Mouse (Mus musculus) G1E-ER4 (cell line): ENCODE results near the gene Casp4. TPM values are rescaled to one million over a fixed set of nuclear protein-coding genes. Genes with fewer than 3 reads are reported as not detected.

Experiments used
- GATA1 ChIP-seq: IDR thresholded peaks from one replicate; pipeline ENCODE4 v1.8.0; 2012; ENCODE audit warnings: low read length, inconsistent platforms
- polyA plus RNA-seq: library from polyadenylated mRNA; stranded (reverse); fragments of >175 nt; gene quantifications from 2 replicates; pipeline ENCODE4 v1.2.3, GENCODE M21; 2012

Casp4 gene
- not detected in 2 replicates for polyA plus RNA-seq

DNA sequence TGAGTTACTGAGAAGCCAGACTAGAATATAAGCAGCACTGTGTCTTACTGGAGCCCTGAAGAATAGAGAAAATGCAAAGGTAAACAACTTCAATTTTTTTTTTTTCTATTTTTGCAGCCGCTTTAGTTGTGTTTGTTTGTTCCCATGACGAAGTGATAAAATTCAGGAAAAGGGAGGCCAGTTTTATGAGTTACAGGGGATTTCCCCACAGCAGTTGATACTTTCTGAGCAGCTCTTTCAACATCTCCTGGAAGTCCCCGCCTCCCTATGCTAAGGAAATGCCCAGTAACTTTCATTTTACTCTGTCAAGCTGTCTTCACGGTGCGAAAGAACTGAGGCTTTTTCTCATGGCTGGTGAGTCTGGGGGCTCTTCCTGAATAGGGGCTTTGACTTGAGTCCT, at the start of gene Casp4:
Casp4 (plus strand) TSS at position 268 of the 400 bp plus-strand sequence.
- no peak for TF ChIP-seq GATA1

- no peak for TF ChIP-seq GATA1
Measured at GRCm38 (mm10) chr9:5263951-5264475, 44.6 kb upstream of the Casp4 start.

GRCm38 (mm10) chr9:5270274-5270673, 38.4 kb upstream of the Casp4 start:
- TF ChIP-seq GATA1 = no peak

DNA sequence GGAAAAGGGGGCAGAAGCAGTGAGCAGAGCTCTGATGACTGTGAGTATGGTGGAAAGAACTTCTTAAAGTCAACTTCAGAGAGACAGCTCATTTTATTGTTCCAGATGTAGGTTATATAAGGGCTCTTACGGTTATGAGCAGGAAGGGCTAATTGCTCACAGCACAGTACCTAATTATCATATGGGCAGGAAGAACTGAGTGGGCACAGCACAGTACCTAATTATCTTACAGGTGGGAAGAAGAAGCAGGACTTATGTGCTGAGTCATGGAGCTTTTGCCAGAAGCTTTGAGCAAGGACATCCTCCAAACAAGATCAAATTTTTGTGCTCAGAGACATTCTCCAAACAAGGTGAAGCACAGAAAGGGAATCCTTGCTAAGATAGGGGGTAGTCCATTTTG, 37.7 kb upstream of the Casp4 start:
- no peak for TF ChIP-seq GATA1

- TF ChIP-seq GATA1 = no peak
Measured at GRCm38 (mm10) chr9:5271334-5271845, 37.2 kb upstream of the Casp4 start.

DNA sequence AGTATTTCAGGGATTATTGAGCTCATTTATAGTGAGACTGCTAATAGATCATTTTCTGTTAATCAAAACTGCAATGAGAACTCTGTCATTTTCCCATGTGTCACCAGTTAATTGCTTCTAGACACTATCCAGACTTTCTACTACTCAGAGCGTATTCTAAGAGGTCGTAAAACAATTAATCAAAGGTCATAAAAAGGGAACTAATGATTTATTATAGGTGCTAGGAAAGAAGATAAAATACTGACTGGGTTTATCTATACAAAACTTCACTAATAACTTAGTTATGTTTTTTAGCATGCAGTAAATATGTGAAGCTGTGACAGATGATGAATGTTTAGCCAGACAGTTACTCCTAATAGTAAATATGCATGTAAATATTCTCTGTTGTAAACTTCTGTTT, 22.6 kb upstream of the Casp4 start:
- TF ChIP-seq GATA1 = no peak

DNA sequence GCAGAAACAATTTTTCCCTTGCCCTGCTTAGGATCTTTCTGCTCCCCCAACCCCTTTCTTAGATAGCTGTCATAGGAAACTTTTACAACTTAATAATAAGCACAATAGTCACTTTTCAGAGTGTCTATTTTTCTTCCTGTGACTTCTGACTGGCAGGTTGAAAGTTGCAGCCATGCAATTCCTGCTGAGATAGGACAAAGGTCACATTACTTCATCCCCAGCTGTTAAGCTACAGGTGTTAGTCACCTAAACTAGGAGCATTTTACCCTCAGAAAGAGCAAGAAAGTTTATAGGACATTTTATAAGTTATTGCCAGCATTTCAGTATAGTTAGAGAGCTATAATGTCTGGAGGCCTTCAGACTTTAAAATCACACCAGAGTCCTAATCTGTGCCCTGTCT, 22.0 kb upstream of the Casp4 start:
- TF ChIP-seq GATA1 = no peak

GRCm38 (mm10) chr9:5296354-5297237, 12.0 kb upstream of the Casp4 start:
- no peak for TF ChIP-seq GATA1

DNA sequence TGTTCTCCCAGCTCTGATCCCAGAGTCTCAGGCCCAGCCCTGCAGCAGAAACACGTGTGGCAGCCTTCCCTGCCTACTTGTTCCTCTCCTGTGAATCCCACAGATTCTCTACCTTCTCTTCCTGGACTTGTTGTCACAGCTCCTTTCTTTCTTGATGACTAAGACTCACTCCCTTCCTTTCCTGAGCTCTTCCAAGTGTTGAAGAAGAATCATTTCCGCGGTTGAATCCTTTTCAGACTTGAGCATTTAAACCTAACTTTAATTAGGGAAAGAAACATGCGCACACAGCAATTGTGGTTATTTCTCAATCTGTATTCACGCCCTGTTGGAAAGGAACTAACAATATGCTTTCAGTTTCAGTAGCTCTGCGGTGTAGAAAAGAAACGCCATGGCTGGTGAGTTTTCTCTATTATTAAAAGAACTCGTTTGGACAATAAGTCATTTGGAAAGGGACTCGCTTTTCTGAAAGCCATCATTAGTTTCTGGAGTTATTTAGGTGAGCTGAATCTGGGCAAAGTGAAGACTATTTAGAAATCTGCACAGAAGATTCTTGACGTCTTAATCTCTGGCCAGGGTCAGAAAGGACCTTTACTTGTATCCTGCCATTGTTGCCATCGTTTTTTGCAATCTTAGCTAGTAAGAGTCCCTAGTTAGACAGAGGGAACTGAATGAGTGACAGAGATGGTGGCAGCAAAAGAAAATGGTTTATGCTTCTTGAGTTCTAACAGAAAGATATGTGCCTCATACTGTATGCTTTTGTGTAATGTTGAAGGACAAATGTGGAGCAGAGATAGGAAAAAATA, 10.1 kb upstream of the Casp4 start, which contains the start of gene Casp1:
Casp1 (plus strand) TSS at position 189 of the 803 bp plus-strand sequence.
- no peak for TF ChIP-seq GATA1

- TF ChIP-seq GATA1 = no peak
Measured at GRCm38 (mm10) chr9:5299132-5299381, 9.6 kb upstream of the Casp4 start.

DNA sequence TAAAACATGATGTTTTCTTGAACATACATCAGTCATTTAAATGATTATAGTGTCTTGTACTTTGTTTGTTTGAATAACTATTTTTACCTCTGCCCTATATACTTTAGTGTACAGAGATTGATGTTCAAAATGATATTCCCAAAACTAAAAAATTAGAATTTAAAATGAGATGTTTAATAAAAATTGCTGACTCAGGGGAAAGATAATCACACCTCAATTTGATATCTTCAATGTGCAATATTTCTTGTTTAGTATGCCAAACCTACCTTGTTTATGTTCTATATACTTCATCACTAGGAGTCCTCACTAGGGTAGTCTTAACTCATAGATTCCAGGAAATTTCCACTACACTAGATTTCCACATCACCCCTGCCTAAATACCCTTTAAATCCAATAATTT, 1.5 kb downstream of the Casp4 start:
- TF ChIP-seq GATA1 = no peak

DNA sequence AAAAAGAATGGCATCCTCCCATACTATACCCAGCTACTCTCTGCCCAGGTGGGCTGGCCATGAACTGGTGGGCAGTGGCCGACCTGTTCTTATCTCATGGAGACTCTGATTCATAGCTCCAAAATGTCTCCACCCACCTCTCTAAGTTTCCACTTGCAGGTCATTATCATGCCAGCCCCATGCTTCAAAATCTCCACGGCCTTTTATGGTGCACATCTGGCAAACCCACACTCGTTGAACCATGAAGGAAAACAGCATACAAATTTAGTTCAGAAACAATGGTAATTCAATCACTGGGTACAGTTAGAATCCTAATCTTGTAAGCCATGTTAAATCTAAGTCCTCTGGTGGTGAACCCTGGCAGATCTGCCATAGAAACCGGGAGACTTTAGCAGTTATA, 2.8 kb downstream of the Casp4 start:
- no peak for TF ChIP-seq GATA1

DNA sequence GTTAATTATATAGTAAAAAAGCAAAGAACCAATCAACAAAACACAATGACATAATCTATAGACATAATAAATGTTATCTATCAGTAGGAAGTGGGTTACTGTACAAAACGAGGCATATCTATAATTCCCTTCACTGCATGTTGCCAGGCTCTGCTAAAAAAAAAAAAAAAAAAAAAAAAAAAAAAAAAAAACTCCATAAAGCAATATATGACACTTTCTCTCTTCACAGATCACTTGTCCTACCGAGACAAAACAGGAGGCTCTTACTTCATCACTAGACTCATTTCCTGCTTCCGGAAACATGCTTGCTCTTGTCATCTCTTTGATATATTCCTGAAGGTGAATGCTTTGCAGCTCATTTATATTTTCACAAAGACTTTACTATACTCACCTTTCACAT, 19.6 kb downstream of the Casp4 start:
- no peak for TF ChIP-seq GATA1

GRCm38 (mm10) chr9:5332441-5332840, 23.8 kb downstream of the Casp4 start:
- TF ChIP-seq GATA1 = no peak

GRCm38 (mm10) chr9:5333422-5333821, 24.8 kb downstream of the Casp4 start:
- no peak for TF ChIP-seq GATA1

DNA sequence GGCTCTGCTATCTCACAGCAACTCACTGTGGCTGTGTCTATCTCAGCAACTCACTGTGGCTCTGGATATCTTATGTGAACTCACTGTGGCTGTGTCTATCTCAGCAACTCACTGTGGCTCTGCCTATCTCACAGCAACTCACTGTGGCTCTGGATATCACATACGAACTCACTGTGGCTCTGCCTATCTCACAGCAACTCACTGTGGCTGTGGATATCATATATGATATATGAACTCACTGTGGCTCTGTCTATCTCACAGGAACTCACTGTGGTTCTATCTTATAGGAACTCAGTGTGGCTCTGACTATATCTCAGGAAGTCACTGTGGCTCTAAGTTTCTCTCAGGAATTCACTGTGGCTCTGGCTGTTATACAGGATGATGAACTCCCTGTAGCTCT, 34.5 kb downstream of the Casp4 start:
- no peak for TF ChIP-seq GATA1

DNA sequence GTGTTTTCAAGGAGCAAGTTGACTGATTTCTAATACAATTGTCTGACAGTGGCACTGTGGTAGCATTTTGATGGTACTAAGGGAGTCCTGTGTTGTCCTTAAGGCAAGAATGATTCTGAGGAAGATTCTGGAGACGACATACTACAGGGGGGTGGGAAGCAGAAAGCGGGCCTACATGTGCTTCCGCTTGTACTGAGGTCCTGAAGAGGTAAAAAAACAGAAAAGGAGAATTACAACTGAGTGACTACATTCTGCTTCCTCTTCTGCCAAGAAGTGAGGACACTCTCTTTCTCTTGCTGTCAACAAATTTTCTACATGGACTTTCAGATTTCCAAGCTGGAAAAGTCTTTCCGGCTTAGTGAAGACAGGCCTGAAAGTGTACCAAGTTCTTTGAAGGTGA, 35.5 kb downstream of the Casp4 start:
- no peak for TF ChIP-seq GATA1
